Mouse (Mus musculus) olfactory bulb, adult 2 months (tissue): ENCODE results near the gene Ppp1r14c.

Experiments
- CTCF ChIP-seq: fragments of 200-500 bp; IDR thresholded peaks from 2 replicates; pipeline ENCODE4 v1.5.1; 2012; ENCODE audit warnings: low read depth, mild to moderate bottlenecking, low read length, moderate library complexity; ENCODE audit not compliant: insufficient read depth
- POLR2A ChIP-seq: fragments of 200-500 bp; IDR thresholded peaks from 2 replicates; pipeline ENCODE4 v1.6.1; 2012; ENCODE audit warnings: mild to moderate bottlenecking, low read depth, low read length, moderate library complexity; ENCODE audit not compliant: insufficient read depth

DNA sequence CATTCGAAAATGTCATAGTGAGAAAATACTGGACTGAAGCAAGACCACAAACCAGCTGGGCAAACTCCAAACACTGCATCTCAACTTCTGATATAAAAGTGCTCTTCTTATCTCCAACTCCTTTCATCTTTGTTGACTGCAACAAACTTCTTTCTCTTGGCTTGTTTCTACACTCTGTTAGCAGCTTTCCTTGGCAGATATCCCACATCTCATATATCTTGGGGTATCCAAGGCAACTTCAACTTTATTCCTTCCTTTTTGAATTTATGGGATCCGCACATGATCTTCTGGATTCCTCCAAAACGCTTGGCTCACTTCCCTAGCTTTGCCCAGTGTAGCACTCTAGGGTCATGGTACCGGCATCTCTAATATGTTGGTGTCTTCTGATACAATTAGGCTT is 102.7 kb downstream of the Ppp1r14c start:
- no peak for TF ChIP-seq CTCF
- TF ChIP-seq POLR2A = no peak
